Mouse (Mus musculus): ENCODE measurements around the gene Gfm2.
"Not testable (repeated sequence)": the region's sequence is repeated elsewhere in the genome, so short reads cannot be mapped to it uniquely, and the experiment has no call there.

Gfm2 gene

GRCm38 (mm10) chr13:97137466-97138400 is at the start of gene Gfm2, which contains the start of gene Nsa2:
Gene Gfm2 (plus strand): TSS chr13:97137937.
Gene Nsa2 (minus strand): TSS chr13:97137937.
- DNase-seq (ENCODE audit: low read depth, low spot score): peak; percentile 99

GRCm38 (mm10) chr13:97088183-97088582 is 49.6 kb upstream of the Gfm2 start:
- DNase-seq (ENCODE audit: low read depth, low spot score): no peak

- peak; percentile 51 for DNase-seq (ENCODE audit: low read depth, low spot score)
These were observed 42.0 kb upstream of the Gfm2 start for GRCm38 (mm10) chr13:97095726-97096125.

GRCm38 (mm10) chr13:97099187-97099852 is 38.4 kb upstream of the Gfm2 start, which contains the start of gene Gm6169:
Gene Gm6169 (minus strand): TSS chr13:97099237.
- peak; percentile 86 for DNase-seq (ENCODE audit: low read depth, low spot score)

GRCm38 (mm10) chr13:97104996-97105395 is 32.7 kb upstream of the Gfm2 start:
- peak; percentile 26 for DNase-seq (ENCODE audit: low read depth, low spot score)

GRCm38 (mm10) chr13:97107721-97108120 is 30.0 kb upstream of the Gfm2 start:
- DNase-seq (ENCODE audit: low read depth, low spot score): not testable (repeated sequence)

- DNase-seq (ENCODE audit: low read depth, low spot score): no peak
These were observed 28.7 kb upstream of the Gfm2 start for GRCm38 (mm10) chr13:97109046-97109445.

- DNase-seq (ENCODE audit: low read depth, low spot score): no peak
These were observed 16.4 kb upstream of the Gfm2 start for GRCm38 (mm10) chr13:97121341-97121740.

- DNase-seq (ENCODE audit: low read depth, low spot score): not testable (repeated sequence)
These were observed 8.1 kb upstream of the Gfm2 start for GRCm38 (mm10) chr13:97129654-97130053.

- not testable (repeated sequence) for DNase-seq (ENCODE audit: low read depth, low spot score)
These were observed 7.3 kb upstream of the Gfm2 start for GRCm38 (mm10) chr13:97130413-97130812.

GRCm38 (mm10) chr13:97138404-97138931 is 731 bp downstream of the Gfm2 start:
- not testable (repeated sequence) for DNase-seq (ENCODE audit: low read depth, low spot score)

- no peak for DNase-seq (ENCODE audit: low read depth, low spot score)
These were observed 4.6 kb downstream of the Gfm2 start for GRCm38 (mm10) chr13:97142321-97142720.

- DNase-seq (ENCODE audit: low read depth, low spot score): peak; percentile 62
These were observed 8.1 kb downstream of the Gfm2 start for GRCm38 (mm10) chr13:97145834-97146233.

- no peak for DNase-seq (ENCODE audit: low read depth, low spot score)
These were observed 38.0 kb downstream of the Gfm2 start for GRCm38 (mm10) chr13:97175520-97176264.

GRCm38 (mm10) chr13:97176731-97177130 is 39.0 kb downstream of the Gfm2 start:
- peak; percentile 51 for DNase-seq (ENCODE audit: low read depth, low spot score)

GRCm38 (mm10) chr13:97178943-97179342 is 41.2 kb downstream of the Gfm2 start:
- no peak for DNase-seq (ENCODE audit: low read depth, low spot score)

- no peak for DNase-seq (ENCODE audit: low read depth, low spot score)
These were observed 42.5 kb downstream of the Gfm2 start for GRCm38 (mm10) chr13:97180113-97180828.

GRCm38 (mm10) chr13:97182821-97183220 is 45.1 kb downstream of the Gfm2 start:
- DNase-seq (ENCODE audit: low read depth, low spot score): no peak

GRCm38 (mm10) chr13:97184168-97184567 is 46.4 kb downstream of the Gfm2 start:
- no peak for DNase-seq (ENCODE audit: low read depth, low spot score)

GRCm38 (mm10) chr13:97184656-97185055 is 46.9 kb downstream of the Gfm2 start:
- DNase-seq (ENCODE audit: low read depth, low spot score): no peak

- no peak for DNase-seq (ENCODE audit: low read depth, low spot score)
These were observed 48.6 kb downstream of the Gfm2 start for GRCm38 (mm10) chr13:97186346-97186745.

All from brain, adult 2 months (tissue).